Mouse (Mus musculus): ENCODE data around the gene Aplp2.

Gene Aplp2

GRCm38 (mm10) chr9:31129956-31130355, 81.7 kb downstream of the Aplp2 start:
- no peak for DNase-seq (ENCODE audit: low read depth in 1 of 2, low spot score in 2 of 2)

GRCm38 (mm10) chr9:31127876-31128465, 83.6 kb downstream of the Aplp2 start:
- DNase-seq (ENCODE audit: low read depth in 1 of 2, low spot score in 2 of 2), result no peak

DNA sequence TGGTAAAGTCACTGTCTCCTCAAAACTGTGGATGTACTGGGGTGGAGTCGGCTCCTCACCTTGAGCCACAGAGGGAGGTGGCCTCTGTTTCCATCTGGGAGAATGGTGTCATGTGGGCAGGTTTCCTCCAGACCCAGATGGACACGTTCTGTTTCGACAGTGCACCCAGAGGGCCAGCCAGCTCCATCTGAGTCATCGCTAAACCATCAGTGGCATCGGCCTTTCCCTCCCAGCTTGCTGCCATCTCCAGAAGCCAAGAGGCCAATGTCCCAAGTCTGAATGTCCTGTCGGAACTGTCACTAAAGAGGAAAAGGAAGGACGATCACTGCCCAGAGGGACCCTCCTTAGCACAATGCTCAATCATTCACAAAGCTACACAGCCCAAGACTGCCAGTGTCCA, 85.5 kb downstream of the Aplp2 start:
- DNase-seq (ENCODE audit: low read depth in 1 of 2, low spot score in 2 of 2), result no peak

DNA sequence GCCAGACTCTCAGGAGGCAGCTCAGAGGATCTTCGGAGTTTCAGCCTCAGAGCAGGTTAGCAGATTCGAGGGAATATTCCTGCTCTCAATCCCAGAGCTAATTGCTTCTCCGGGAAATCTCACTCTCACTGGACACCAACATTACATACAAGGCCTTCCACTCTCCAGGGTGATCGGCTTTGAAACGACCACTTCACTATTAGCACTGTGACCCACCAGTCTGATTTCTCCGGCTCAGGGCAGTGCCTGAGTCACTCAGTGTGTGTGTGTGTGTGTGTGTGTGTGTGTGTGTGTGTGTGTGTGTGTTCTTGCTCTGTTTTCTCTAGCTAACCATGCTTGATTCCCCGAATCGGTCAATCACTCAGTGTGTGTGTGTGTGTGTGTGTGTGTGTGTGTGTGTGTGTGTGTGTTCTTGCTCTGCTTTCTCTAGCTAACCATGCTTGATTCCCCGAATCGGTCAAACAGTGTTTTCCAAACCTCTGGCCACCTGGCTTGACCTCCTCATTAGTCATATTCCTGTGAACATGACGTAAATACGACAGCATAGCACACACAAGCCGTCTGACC, 89.1 kb downstream of the Aplp2 start:
- DNase-seq (ENCODE audit: low read depth in 1 of 2, low spot score in 2 of 2), result no peak

- no peak for DNase-seq (ENCODE audit: low read depth in 1 of 2, low spot score in 2 of 2)
Measured at GRCm38 (mm10) chr9:31120533-31120915, 91.1 kb downstream of the Aplp2 start.

- no peak for DNase-seq (ENCODE audit: low read depth in 1 of 2, low spot score in 2 of 2)
Measured at GRCm38 (mm10) chr9:31119882-31120532, 91.6 kb downstream of the Aplp2 start.

- no peak for DNase-seq (ENCODE audit: low read depth in 1 of 2, low spot score in 2 of 2)
Measured at GRCm38 (mm10) chr9:31119405-31119804, 92.2 kb downstream of the Aplp2 start.

GRCm38 (mm10) chr9:31118520-31119298, 92.9 kb downstream of the Aplp2 start:
- no peak for DNase-seq (ENCODE audit: low read depth in 1 of 2, low spot score in 2 of 2)

GRCm38 (mm10) chr9:31117488-31117887, 94.1 kb downstream of the Aplp2 start:
- no peak for DNase-seq (ENCODE audit: low read depth in 1 of 2, low spot score in 2 of 2)

DNA sequence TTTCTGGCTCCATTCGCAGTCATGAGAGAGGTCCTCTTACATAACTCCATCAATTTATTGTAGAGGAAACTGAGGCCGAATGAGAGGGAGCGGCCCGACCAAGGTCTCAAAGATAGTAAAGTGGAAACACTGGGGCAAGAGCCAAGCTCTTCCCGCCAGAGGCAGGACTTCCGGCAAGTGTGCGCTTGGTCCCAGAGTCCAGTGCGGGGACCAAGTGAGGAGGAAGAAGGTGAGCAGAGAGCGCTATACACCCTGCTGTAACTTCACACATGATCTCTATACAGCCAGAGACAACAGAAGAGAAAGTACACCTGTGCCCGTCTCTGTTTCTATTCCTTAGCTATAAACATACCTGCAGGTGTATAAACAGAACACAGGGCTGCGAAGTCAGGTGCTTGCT, 94.5 kb downstream of the Aplp2 start:
- no peak for DNase-seq (ENCODE audit: low read depth in 1 of 2, low spot score in 2 of 2)

GRCm38 (mm10) chr9:31115586-31115985, 96.0 kb downstream of the Aplp2 start:
- DNase-seq (ENCODE audit: low read depth in 1 of 2, low spot score in 2 of 2), result no peak

DNA sequence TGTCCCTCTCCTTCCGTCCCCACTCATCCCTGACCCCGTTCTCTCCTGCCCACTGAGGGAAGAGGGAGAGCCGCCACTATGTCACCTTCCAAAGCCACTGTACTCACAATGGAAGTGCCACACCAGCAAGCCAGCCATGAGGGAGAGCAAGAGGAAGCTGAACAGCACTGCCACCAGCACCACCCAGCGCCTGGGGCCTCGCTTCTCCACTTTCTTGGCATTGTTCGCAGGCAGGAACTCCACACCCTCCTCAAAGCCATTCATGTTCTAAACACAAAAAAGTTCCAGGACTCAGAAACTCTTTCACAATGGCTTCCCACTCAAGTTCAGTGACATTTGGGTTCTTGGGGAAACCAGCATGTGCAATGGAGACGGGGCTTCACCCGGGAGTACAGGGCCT, 103.2 kb downstream of the Aplp2 start:
- no peak for DNase-seq (ENCODE audit: low read depth in 1 of 2, low spot score in 2 of 2)
